Mouse (Mus musculus) megakaryocyte, embryonic 14.5 days (primary cell): ENCODE measurements at regions not wholly inside any gene's neighbourhood (a gene's known extent, or its start where the extent isn't known, plus 50 kb on each side); places are given as distances from the start of the nearest gene placed in this dataset.

Experiments
- FLI1 ChIP-seq: IDR thresholded peaks from 2 replicates; pipeline ENCODE4 v1.6.1; 2012; ENCODE audit warnings: low read length, inconsistent platforms, mixed read lengths
- GATA1 ChIP-seq: IDR thresholded peaks from 3 replicates; pipeline ENCODE4 v1.6.1; 2012; ENCODE audit warnings: mixed read lengths, low read length, inconsistent platforms, borderline replicate concordance

DNA sequence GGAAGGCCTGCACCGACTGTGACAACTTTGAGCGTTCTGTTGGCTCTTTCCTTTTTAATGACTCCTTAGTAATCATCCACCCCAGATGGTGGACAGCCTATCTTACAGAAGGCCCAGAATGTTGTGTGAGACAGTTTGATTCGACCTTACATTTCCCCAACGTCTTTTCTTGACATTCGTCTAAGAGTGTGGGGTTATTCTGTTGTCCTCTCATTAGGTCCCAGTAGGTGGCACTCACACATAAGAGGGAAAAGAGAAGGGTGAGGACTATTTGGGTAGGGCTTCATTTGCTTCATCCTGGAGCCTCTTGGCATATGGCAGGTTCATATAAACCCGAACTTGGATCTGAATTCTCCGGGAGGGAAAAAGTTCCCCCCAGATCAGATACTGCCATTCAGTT is 104.4 kb downstream of the Stk35 start:
- TF ChIP-seq GATA1, result no peak
- TF ChIP-seq FLI1, result no peak
